Mouse (Mus musculus) midbrain, embryonic 11.5 days (tissue): Measurements from ENCODE around the gene Zfp654. TPM values are rescaled to one million over a fixed set of nuclear protein-coding genes. Genes with fewer than 3 reads are reported as not detected.

ENCODE experiments used
- polyA plus RNA-seq: library from polyadenylated mRNA; unstranded; fragments of >200 nt; fragmentation: Nextera tagmentation; extraction: Ambion mirVana; gene quantifications from 2 replicates; pipeline ENCODE4 v1.2.1, GENCODE M21; 2014

Gene Zfp654
- polyA plus RNA-seq, 1 experiment from 2014 or later = 8.1 TPM

Other genes with a start within 250 kb of the Zfp654 start
- not detected in 2 replicates for gene Csnka2ip, start 249.2 kb downstream of the Zfp654 start, polyA plus RNA-seq
- 33.0 and 33.3 TPM in 2 replicates for gene 4930453N24Rik, start 80.5 kb downstream of the Zfp654 start, polyA plus RNA-seq
- gene Cggbp1, start 344 bp upstream of the Zfp654 start, polyA plus RNA-seq = 124 and 143 TPM in 2 replicates